Mouse (Mus musculus) gastrocnemius, adult 18-20 months (tissue): ENCODE measurements around the gene Ppm1l. TPM values are rescaled to one million over a fixed set of nuclear protein-coding genes. Genes with fewer than 3 reads are reported as not detected.

Experiments
- DNase-seq: peaks from one replicate; pipeline ENCODE4 v3.0.0; 2021; ENCODE audit warnings: low spot score
- total RNA-seq, 2 experiments: library from RNA; stranded (reverse); gene quantifications; 2 replicates each; pipeline ENCODE4 v1.2.3; 2021

The Ppm1l gene
- total RNA-seq, 2 experiments from 2014 or later = 96.4 to 102 TPM

GRCm38 (mm10) chr3:69594071-69594470, 277.4 kb downstream of the Ppm1l start:
- DNase-seq = no peak

DNA sequence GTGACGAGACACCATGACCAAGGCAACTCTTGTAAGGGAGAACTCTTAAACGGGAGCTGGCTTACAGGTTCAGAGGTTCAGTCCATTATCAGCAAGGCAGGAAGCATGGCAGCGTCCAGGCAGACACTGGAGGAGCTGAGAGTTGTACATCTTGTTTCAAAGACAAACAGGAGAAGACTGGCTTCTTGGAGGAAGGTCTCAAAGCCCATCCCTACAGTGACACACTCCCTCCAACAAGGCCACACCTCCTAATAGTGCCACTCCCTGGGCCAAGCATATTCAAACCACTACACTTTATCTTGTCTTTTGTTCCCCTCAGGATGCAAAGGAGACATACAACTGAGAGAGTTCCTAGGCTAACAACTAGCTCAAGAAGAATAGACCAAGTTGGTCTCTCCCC, 279.5 kb downstream of the Ppm1l start:
- DNase-seq = no peak

GRCm38 (mm10) chr3:69597211-69597610, 280.6 kb downstream of the Ppm1l start:
- no peak for DNase-seq

GRCm38 (mm10) chr3:69597816-69598215, 281.2 kb downstream of the Ppm1l start:
- no peak for DNase-seq

- DNase-seq = peak; percentile 38
These were observed 281.9 kb downstream of the Ppm1l start, which contains the start of gene B3galnt1 for GRCm38 (mm10) chr3:69598261-69599165. B3galnt1 (minus strand) TSS chr3:69598960.

- no peak for DNase-seq
These were observed 282.5 kb downstream of the Ppm1l start for GRCm38 (mm10) chr3:69599166-69599500.

GRCm38 (mm10) chr3:69606923-69607322, 290.3 kb downstream of the Ppm1l start:
- no peak for DNase-seq

DNA sequence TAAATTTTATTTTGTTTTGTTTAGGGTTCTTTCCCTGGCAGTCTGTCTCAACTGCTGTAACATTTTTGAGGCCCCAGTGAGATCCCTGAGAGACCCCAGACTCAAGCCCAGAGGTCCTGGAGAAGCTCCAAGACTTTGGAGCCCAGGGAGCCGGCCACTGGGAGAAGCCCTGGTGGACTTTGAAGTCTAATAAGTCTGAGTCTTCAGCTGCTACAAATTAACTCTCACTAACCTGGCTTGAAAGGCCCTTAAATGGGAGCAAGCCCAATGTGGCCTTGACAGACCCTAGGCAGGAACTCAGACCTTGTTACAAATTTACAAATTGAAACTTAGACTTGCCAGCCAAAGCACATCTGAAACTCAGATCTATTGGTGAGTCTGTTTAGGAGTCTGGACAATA, 290.8 kb downstream of the Ppm1l start:
- no peak for DNase-seq

DNA sequence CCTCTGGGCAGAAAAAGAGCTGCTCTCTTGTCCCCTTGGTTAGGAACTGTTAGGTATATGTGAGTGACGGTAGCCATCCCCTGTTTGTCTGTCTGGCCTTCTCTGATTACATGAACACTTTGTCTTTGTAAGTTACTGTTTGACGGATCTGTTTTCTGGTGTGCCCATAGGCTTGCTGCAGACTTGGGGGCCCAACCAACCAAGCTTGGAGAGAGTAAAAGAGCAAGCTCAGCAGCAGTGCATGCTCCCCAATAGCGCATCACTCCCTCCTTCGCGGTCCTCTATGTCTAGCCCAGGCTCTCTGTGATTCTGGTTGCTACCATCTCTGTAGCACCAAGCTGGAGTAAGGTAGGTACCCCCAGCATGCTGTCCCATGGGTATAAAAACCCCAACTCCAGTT, 291.2 kb downstream of the Ppm1l start:
- DNase-seq = no peak

Other genes with a start within 250 kb of the Ppm1l start
- 100 to 1,000 TPM; 122 to 133 TPM for gene Kpna4, start 189.7 kb upstream of the Ppm1l start, total RNA-seq
- gene Arl14, start 94.4 kb upstream of the Ppm1l start, total RNA-seq = not detected